ENCODE assay signal across 22 mouse cellular contexts in the genomic region with DNA sequence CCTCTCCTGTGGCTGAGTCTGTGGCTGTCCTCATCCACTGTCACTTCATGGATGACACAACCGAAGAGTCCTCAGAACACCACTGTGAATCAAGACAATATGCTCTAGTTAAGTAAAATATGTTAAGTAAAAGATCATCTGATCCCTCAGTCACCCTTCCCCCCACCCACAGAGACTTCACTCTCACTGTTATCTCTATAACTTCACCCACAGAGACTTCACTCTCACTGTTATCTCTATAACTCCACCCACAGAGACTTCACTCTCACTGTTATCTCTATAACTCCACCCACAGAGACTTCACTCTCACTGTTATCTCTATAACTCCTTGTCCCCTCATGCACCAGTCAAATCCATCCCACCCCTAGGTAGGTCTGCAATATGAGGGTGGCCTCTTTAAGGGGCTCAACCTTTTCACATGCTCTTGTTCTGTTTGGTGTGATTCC. TPM values are rescaled to one million over a fixed set of nuclear protein-coding genes. Genes with fewer than 3 reads are reported as not detected.
DNase-seq lines count a peak whose midpoint lies in the region; ATAC-seq and TF ChIP-seq lines count a peak whose summit lies in the region.
"Had no signal": no experiment of that assay in that cellular context is flagged by ENCODE, and none has a peak within 500 bp of the region (broad histone marks: within the 10 kb centered on the region; RNA-seq: fewer than 3 reads in every experiment).

No protein-coding gene starts in this region.

- H3K27me3 ChIP-seq in heart, embryonic 12.5 days (replicated peaks) = no peaks in the 10 kb centered on the region
- H3K27me3 ChIP-seq in liver, embryonic 14.5 days (ENCODE audit: control insufficient read depth, insufficient read depth, low read length) = no peaks in the 10 kb centered on the region
- H3K27me3 ChIP-seq in forebrain, embryonic 12.5 days = no peaks in the 10 kb centered on the region
- H3K27me3 ChIP-seq: embryonic facial prominence, embryonic 13.5 days; hindbrain, embryonic 12.5 days; neural tube, embryonic 15.5 days had no signal

- DNase-seq in heart, postnatal 14 days = no peak
- DNase-seq in liver, embryonic 14.5 days (ENCODE audit: low read depth in 3 of 3, low spot score in 3 of 3) = peak in 2 of 3 experiments; percentile 22 to 36
- no peak for DNase-seq in layer of hippocampus, adult 11-12 months (ENCODE audit: low spot score)
- no peak for DNase-seq in adrenal gland, adult (ENCODE audit: inconsistent age in 2 of 2, low spot score in 1 of 2)
- DNase-seq: cerebellum, adult 9-10 months; gastrocnemius, adult 2 months; kidney, adult 18-20 months; kidney, postnatal 36 days; lung, embryonic 14.5 days; lung, postnatal 4 days; midbrain, embryonic 14.5 days; thymus, postnatal 4 days had no signal

- TF ChIP-seq EP300 in liver, embryonic 14.5 days (IDR thresholded peaks at IDR 0.05; ENCODE audit: low read depth) = peak; percentile 83

- ATAC-seq in heart, embryonic 12.5 days (ENCODE audit: insufficient number of reproducible peaks, low FRiP score) = peak; percentile 85
- ATAC-seq in erythroblast, adult 5-6 weeks (replicated peaks; ENCODE audit: low FRiP score, poor library complexity, severe bottlenecking) = peak; percentile 84
- ATAC-seq in liver, embryonic 14.5 days (ENCODE audit: insufficient read depth) = peak; percentile 95
- peak; percentile 92 for ATAC-seq in megakaryocyte-erythroid progenitor cell, adult 5-6 weeks (replicated peaks; ENCODE audit: low FRiP score, low TSS enrichment, poor library complexity, severe bottlenecking)
- ATAC-seq in forebrain, embryonic 12.5 days (ENCODE audit: low FRiP score) = no peak

- H3K4me2 ChIP-seq in heart, embryonic 12.5 days = peak overlapping the region; percentile 7
- H3K4me2 ChIP-seq in liver, embryonic 14.5 days (ENCODE audit: low read depth) = peak overlapping the region; percentile 41
- H3K4me2 ChIP-seq in forebrain, embryonic 12.5 days = no peak overlapping the region
- H3K4me2 ChIP-seq: embryonic facial prominence, embryonic 13.5 days; hindbrain, embryonic 12.5 days; lung, embryonic 14.5 days; neural tube, embryonic 15.5 days had no signal

- H3K27ac ChIP-seq in heart, embryonic 12.5 days (ENCODE audit: poor library complexity, severe bottlenecking) = peak overlapping the region; percentile 3; the same call in 1 of the 2 replicates
- peak overlapping the region; percentile 53 for H3K27ac ChIP-seq in liver, embryonic 14.5 days
- no peak overlapping the region for H3K27ac ChIP-seq in forebrain, embryonic 12.5 days
- H3K27ac ChIP-seq: embryonic facial prominence, embryonic 13.5 days; forebrain, embryonic 10.5 days; gastrocnemius, adult 2 months; hindbrain, embryonic 12.5 days; limb, embryonic 10.5 days; neural tube, embryonic 15.5 days had no signal

- 48% methylated on average over 1 of the region's 1 CpGs for WGBS in heart, embryonic 12.5 days
- 12% methylated on average over 1 of the region's 1 CpGs for WGBS in liver, embryonic 14.5 days (ENCODE audit: insufficient replicate concordance)
- WGBS in forebrain, embryonic 12.5 days = 85% methylated on average over 1 of the region's 1 CpGs

- intact Hi-C loops in heart, postnatal 14 days (cut with DNase I) = no loop called here

- 0 out of 2 replicates have a peak, but pooled peaks cover 2% of the 10 kb centered on the region for H3K9me3 ChIP-seq in heart, embryonic 12.5 days (replicated peaks)
- no peaks in the 10 kb centered on the region for H3K9me3 ChIP-seq in liver, embryonic 14.5 days (ENCODE audit: control insufficient read depth, low read length)
- H3K9me3 ChIP-seq in forebrain, embryonic 12.5 days = no peaks in the 10 kb centered on the region
- H3K9me3 ChIP-seq: embryonic facial prominence, embryonic 13.5 days; forebrain, embryonic 10.5 days; hindbrain, embryonic 12.5 days; limb, embryonic 10.5 days; neural tube, embryonic 15.5 days had no signal

- H3K4me1 ChIP-seq in heart, embryonic 12.5 days (replicated peaks) = peaks cover 27% of the 10 kb centered on the region
- H3K4me1 ChIP-seq in liver, embryonic 14.5 days (replicated peaks; ENCODE audit: control insufficient read depth in 2 of 2, insufficient read depth in 2 of 2, low read length in 1 of 2) = peaks cover 10 to 27% of the 10 kb centered on the region in 2 experiments
- H3K4me1 ChIP-seq in forebrain, embryonic 12.5 days = 0 out of 2 replicates have a peak, but pooled peaks cover 3% of the 10 kb centered on the region
- H3K4me1 ChIP-seq: neural tube, embryonic 15.5 days had no signal

- TF ChIP-seq CTCF in liver, embryonic 14.5 days (IDR thresholded peaks at IDR 0.05; ENCODE audit: low read depth) = no peak

- H3K9ac ChIP-seq in heart, embryonic 12.5 days = no peak overlapping the region
- no peak overlapping the region for H3K9ac ChIP-seq in liver, embryonic 14.5 days (replicated peaks)
- no peak overlapping the region for H3K9ac ChIP-seq in forebrain, embryonic 12.5 days
- H3K9ac ChIP-seq: embryonic facial prominence, embryonic 13.5 days; hindbrain, embryonic 12.5 days; lung, embryonic 14.5 days; neural tube, embryonic 15.5 days had no signal

- no peak overlapping the region for H3K4me3 ChIP-seq in heart, embryonic 12.5 days
- peak overlapping the region in 1 of 2 experiments; percentile 23; a peak in 1 of 4 replicates for H3K4me3 ChIP-seq in liver, embryonic 14.5 days (ENCODE audit: insufficient read depth in 1 of 2, low read depth in 2 of 2, low read length in 2 of 2)
- H3K4me3 ChIP-seq in forebrain, embryonic 12.5 days (replicated peaks) = no peak overlapping the region
- H3K4me3 ChIP-seq: embryonic facial prominence, embryonic 13.5 days; forebrain, embryonic 10.5 days; gastrocnemius, adult 2 months; hindbrain, embryonic 12.5 days; limb, embryonic 10.5 days; myocyte; neural tube, embryonic 15.5 days had no signal

- H3K36me3 ChIP-seq in heart, embryonic 12.5 days = no peaks in the 10 kb centered on the region
- no peaks in the 10 kb centered on the region for H3K36me3 ChIP-seq in liver, embryonic 14.5 days (replicated peaks; ENCODE audit: control insufficient read depth, insufficient read depth, low read depth)
- H3K36me3 ChIP-seq in forebrain, embryonic 12.5 days (replicated peaks) = no peaks in the 10 kb centered on the region
- H3K36me3 ChIP-seq: embryonic facial prominence, embryonic 13.5 days; forebrain, embryonic 10.5 days; hindbrain, embryonic 12.5 days; limb, embryonic 10.5 days; neural tube, embryonic 15.5 days had no signal

RNA-seq across cellular contexts. Expression of gene Homer2, which starts 11.9 kb away (rescaled TPM):
- 121 and 122 TPM in 2 replicates for polyA plus RNA-seq in heart, embryonic 12.5 days (2016; fragmentation: Nextera tagmentation; extraction: Ambion mirVana)
- 10 to 100 TPM; 69.7 to 70.8 TPM for total RNA-seq in heart, postnatal 14 days (2021)
- not detected in 2 replicates for total RNA-seq in erythroblast, adult 5-6 weeks (2015; ENCODE audit: low replicate concordance)
- 0.56 TPM in 1 of 2 replicates, not detected in the other for total RNA-seq in erythroblast, adult 5-6 weeks (2017; ENCODE audit: low replicate concordance)
- 1.4 and 2.6 TPM in 2 replicates for polyA plus RNA-seq in liver, embryonic 14.5 days (2012; rRNA removed)
- polyA plus RNA-seq in liver, embryonic 14.5 days (2014; fragmentation: Nextera tagmentation; extraction: Ambion mirVana) = 2.8 and 2.9 TPM in 2 replicates
- total RNA-seq in megakaryocyte-erythroid progenitor cell, adult 5-6 weeks (2014; fragmentation: Nextera tagmentation) = 0.33 and 3.3 TPM in 2 replicates
- total RNA-seq in megakaryocyte-erythroid progenitor cell, adult 5-6 weeks (2017) = 1.4 and 3.4 TPM in 2 replicates
- 33.3 and 34.1 TPM in 2 replicates for polyA plus RNA-seq in forebrain, embryonic 12.5 days (2016; fragmentation: Nextera tagmentation; extraction: Ambion mirVana)
- polyA plus RNA-seq: myocyte had no signal

RNA-seq across cellular contexts. Expression of gene Ramac, which starts 43.5 kb away (rescaled TPM):
- 82.4 and 84.5 TPM in 2 replicates for polyA plus RNA-seq in heart, embryonic 12.5 days (2016; fragmentation: Nextera tagmentation; extraction: Ambion mirVana)
- total RNA-seq in heart, postnatal 14 days (2021) = 10 to 100 TPM; 28.8 to 30.3 TPM
- 66.9 and 73.1 TPM in 2 replicates for total RNA-seq in erythroblast, adult 5-6 weeks (2015; ENCODE audit: low replicate concordance)
- 76.3 and 79.9 TPM in 2 replicates for total RNA-seq in erythroblast, adult 5-6 weeks (2017; ENCODE audit: low replicate concordance)
- polyA plus RNA-seq in liver, embryonic 14.5 days (2012; rRNA removed) = 15.7 and 22.7 TPM in 2 replicates
- 53.1 and 59.7 TPM in 2 replicates for polyA plus RNA-seq in liver, embryonic 14.5 days (2014; fragmentation: Nextera tagmentation; extraction: Ambion mirVana)
- 52.4 and 55.1 TPM in 2 replicates for total RNA-seq in megakaryocyte-erythroid progenitor cell, adult 5-6 weeks (2014; fragmentation: Nextera tagmentation)
- 73.6 and 96.6 TPM in 2 replicates for total RNA-seq in megakaryocyte-erythroid progenitor cell, adult 5-6 weeks (2017)
- 134 and 138 TPM in 2 replicates for polyA plus RNA-seq in forebrain, embryonic 12.5 days (2016; fragmentation: Nextera tagmentation; extraction: Ambion mirVana)

Comparison
In these comparisons a context has a peak if more than half of its experiments do, and no peak if none do; other contexts are left out.
1. DNase-seq: peak in liver, embryonic 14.5 days (2 of 3); none in heart, postnatal 14 days (0 of 2), layer of hippocampus, adult 11-12 months (single experiment) and adrenal gland, adult (0 of 2).
2. RNA of gene Homer2, which starts 11.9 kb away (total RNA-seq): 69.7 to 70.8 TPM in heart, postnatal 14 days; 0.33 to 3.4 TPM in megakaryocyte-erythroid progenitor cell, adult 5-6 weeks and 0.56 TPM in erythroblast, adult 5-6 weeks; every median in the first group is over 10 times any median in the second.